10 mouse cellular contexts compared by ENCODE assay signal in genomic region chr7:4740309-4740727, GRCm38 (mm10). TPM values are rescaled to one million over a fixed set of nuclear protein-coding genes. Genes with fewer than 3 reads are reported as not detected.
DNase-seq lines count a peak whose midpoint lies in the region; ATAC-seq and TF ChIP-seq lines count a peak whose summit lies in the region.
"Had no signal": no experiment of that assay in that cellular context is flagged by ENCODE, and none has a peak within 500 bp of the region (broad histone marks: within the 10 kb centered on the region; RNA-seq: fewer than 3 reads in every experiment).

No protein-coding gene starts in this region.

- 2% methylated on average over 12 of the region's 14 CpGs for WGBS in heart, embryonic 12.5 days
- under 1% methylated on average over 14 of the region's 14 CpGs for WGBS in forebrain, embryonic 12.5 days
- WGBS in liver, embryonic 15.5 days (ENCODE audit: insufficient replicate concordance), result 0% methylated on average over 14 of the region's 14 CpGs

- TF ChIP-seq CTCF in E14TG2a.4 (conservative IDR thresholded peaks at IDR 0.05; ENCODE audit: low read length), result no peak

- H3K4me3 ChIP-seq in heart, embryonic 12.5 days, result peak overlapping the region; percentile 88
- peak overlapping the region; percentile 96 for H3K4me3 ChIP-seq in E14TG2a.4 (replicated peaks; ENCODE audit: low read length)
- H3K4me3 ChIP-seq in forebrain, embryonic 12.5 days (replicated peaks), result peak overlapping the region; percentile 73
- peak overlapping the region; percentile 78 for H3K4me3 ChIP-seq in liver, embryonic 15.5 days (replicated peaks)

- peak overlapping the region; percentile 91 for H3K4me2 ChIP-seq in heart, embryonic 12.5 days
- H3K4me2 ChIP-seq in forebrain, embryonic 12.5 days, result peak overlapping the region; percentile 92
- H3K4me2 ChIP-seq in liver, embryonic 15.5 days, result peak overlapping the region; percentile 88

- H3K27ac ChIP-seq in heart, embryonic 12.5 days (ENCODE audit: poor library complexity, severe bottlenecking), result peak overlapping the region; percentile 93
- H3K27ac ChIP-seq in forebrain, embryonic 12.5 days, result peak overlapping the region; percentile 93
- peak overlapping the region; percentile 94 for H3K27ac ChIP-seq in liver, embryonic 15.5 days (replicated peaks)

- H3K9me3 ChIP-seq in heart, embryonic 12.5 days (replicated peaks), result no peaks in the 10 kb centered on the region
- no peaks in the 10 kb centered on the region for H3K9me3 ChIP-seq in E14TG2a.4 (ENCODE audit: low read length)
- H3K9me3 ChIP-seq in forebrain, embryonic 12.5 days, result no peaks in the 10 kb centered on the region
- H3K9me3 ChIP-seq in liver, embryonic 15.5 days (replicated peaks), result no peaks in the 10 kb centered on the region

- no peak for DNase-seq in heart, postnatal 4 days
- DNase-seq in gastrocnemius, postnatal 36 days, result no peak
- no peak for DNase-seq in spleen, postnatal 36 days (ENCODE audit: low spot score in 2 of 2)
- no peak for DNase-seq in adrenal gland, postnatal 36 days

- no peaks in the 10 kb centered on the region for H3K27me3 ChIP-seq in heart, embryonic 12.5 days (replicated peaks)
- H3K27me3 ChIP-seq in E14TG2a.4 (ENCODE audit: insufficient read depth, low read length), result no peaks in the 10 kb centered on the region
- H3K27me3 ChIP-seq in forebrain, embryonic 12.5 days, result no peaks in the 10 kb centered on the region
- H3K27me3 ChIP-seq in liver, embryonic 15.5 days, result no peaks in the 10 kb centered on the region
- H3K27me3 ChIP-seq: Patski had no signal

- H3K4me1 ChIP-seq in heart, embryonic 12.5 days (replicated peaks), result peaks cover 28% of the 10 kb centered on the region
- H3K4me1 ChIP-seq in E14TG2a.4 (replicated peaks; ENCODE audit: low read depth, low read length), result peaks cover 56% of the 10 kb centered on the region
- H3K4me1 ChIP-seq in forebrain, embryonic 12.5 days, result peaks cover 41% of the 10 kb centered on the region
- peaks cover 63% of the 10 kb centered on the region for H3K4me1 ChIP-seq in liver, embryonic 15.5 days (replicated peaks)

- H3K36me3 ChIP-seq in heart, embryonic 12.5 days, result peaks cover 31% of the 10 kb centered on the region
- H3K36me3 ChIP-seq in E14TG2a.4 (ENCODE audit: insufficient read depth, low read length), result peaks cover 41% of the 10 kb centered on the region
- H3K36me3 ChIP-seq in forebrain, embryonic 12.5 days (replicated peaks), result peaks cover 14% of the 10 kb centered on the region
- H3K36me3 ChIP-seq in liver, embryonic 15.5 days (replicated peaks), result peaks cover 28% of the 10 kb centered on the region

- intact Hi-C loops in gastrocnemius, postnatal 36 days (cut with DNase I), result loop anchor here (2.0 kb wide), 2 partner anchors 48 to 56 kb away; partner anchors contain the start of genes Hspbp1 and Tmem238

- ATAC-seq in heart, embryonic 12.5 days (ENCODE audit: insufficient number of reproducible peaks, low FRiP score), result peak; percentile 25
- peak; percentile 46 for ATAC-seq in forebrain, embryonic 12.5 days (ENCODE audit: low FRiP score)
- ATAC-seq in liver, embryonic 15.5 days (ENCODE audit: insufficient read depth), result peak; percentile 1

- H3K9ac ChIP-seq in heart, embryonic 12.5 days, result peak overlapping the region; percentile 94
- H3K9ac ChIP-seq in forebrain, embryonic 12.5 days, result peak overlapping the region; percentile 94
- H3K9ac ChIP-seq in liver, embryonic 15.5 days, result peak overlapping the region; percentile 83

RNA-seq across cellular contexts. Expression of gene Kmt5c, which starts 0.4 kb away (rescaled TPM):
- polyA plus RNA-seq in heart, embryonic 12.5 days (2016; fragmentation: Nextera tagmentation; extraction: Ambion mirVana), result 60.7 and 65.0 TPM in 2 replicates
- 10 to 100 TPM; 41.6 to 43.5 TPM for total RNA-seq in heart, postnatal 4 days (2021)
- 78.9 and 94.2 TPM in 2 replicates for polyA plus RNA-seq in forebrain, embryonic 12.5 days (2016; fragmentation: Nextera tagmentation; extraction: Ambion mirVana)
- 50.1 and 56.1 TPM in 2 replicates for polyA plus RNA-seq in liver, embryonic 15.5 days (2015; fragmentation: Nextera tagmentation; extraction: Ambion mirVana)
- 10 to 100 TPM in 1 of 2 experiments, 1 to 10 TPM in 1; 9.7 to 10.5 TPM for total RNA-seq in gastrocnemius, postnatal 36 days (2021)
- total RNA-seq in adrenal gland, postnatal 36 days (2021), result 10 to 100 TPM; 30.5 to 34.6 TPM

RNA-seq across cellular contexts. Expression of gene Cox6b2, which starts 12.6 kb away (rescaled TPM):
- 41.0 and 44.4 TPM in 2 replicates for polyA plus RNA-seq in heart, embryonic 12.5 days (2016; fragmentation: Nextera tagmentation; extraction: Ambion mirVana)
- 10 to 100 TPM; 11.7 to 16.9 TPM for total RNA-seq in heart, postnatal 4 days (2021)
- polyA plus RNA-seq in forebrain, embryonic 12.5 days (2016; fragmentation: Nextera tagmentation; extraction: Ambion mirVana), result 31.3 and 32.5 TPM in 2 replicates
- 66.0 and 79.3 TPM in 2 replicates for polyA plus RNA-seq in liver, embryonic 15.5 days (2015; fragmentation: Nextera tagmentation; extraction: Ambion mirVana)
- 1 to 10 TPM; 1.4 to 1.9 TPM for total RNA-seq in gastrocnemius, postnatal 36 days (2021)
- 1 to 10 TPM; 7.5 to 7.8 TPM for total RNA-seq in adrenal gland, postnatal 36 days (2021)
- polyA plus RNA-seq: Patski had no signal

RNA-seq across cellular contexts. Expression of gene Tmem150b, which starts 15.3 kb away (rescaled TPM):
- 0.08 TPM in 1 of 2 replicates, not detected in the other for polyA plus RNA-seq in heart, embryonic 12.5 days (2016; fragmentation: Nextera tagmentation; extraction: Ambion mirVana)
- total RNA-seq in heart, postnatal 4 days (2021), result under 1 TPM in 1 of 2 experiments, not detected in 1; 0.12 TPM
- 0.27 and 0.35 TPM in 2 replicates for polyA plus RNA-seq in forebrain, embryonic 12.5 days (2016; fragmentation: Nextera tagmentation; extraction: Ambion mirVana)
- polyA plus RNA-seq in liver, embryonic 15.5 days (2015; fragmentation: Nextera tagmentation; extraction: Ambion mirVana), result 0.14 and 0.37 TPM in 2 replicates
- not detected for total RNA-seq in gastrocnemius, postnatal 36 days (2021)
- total RNA-seq in adrenal gland, postnatal 36 days (2021), result under 1 TPM; 0.16 to 0.43 TPM

RNA-seq across cellular contexts. Expression of gene Fam71e2, which starts 30.8 kb away (rescaled TPM):
- polyA plus RNA-seq in heart, embryonic 12.5 days (2016; fragmentation: Nextera tagmentation; extraction: Ambion mirVana), result not detected in 2 replicates
- total RNA-seq in heart, postnatal 4 days (2021), result not detected
- not detected in 2 replicates for polyA plus RNA-seq in forebrain, embryonic 12.5 days (2016; fragmentation: Nextera tagmentation; extraction: Ambion mirVana)
- not detected in 2 replicates for polyA plus RNA-seq in liver, embryonic 15.5 days (2015; fragmentation: Nextera tagmentation; extraction: Ambion mirVana)
- total RNA-seq in gastrocnemius, postnatal 36 days (2021), result not detected
- not detected for total RNA-seq in adrenal gland, postnatal 36 days (2021)
- total RNA-seq: hematopoietic stem cell, adult 5-6 weeks had no signal
- polyA plus RNA-seq: Patski had no signal

RNA-seq across cellular contexts. Expression of gene Il11, which starts 42.3 kb away (rescaled TPM):
- polyA plus RNA-seq in heart, embryonic 12.5 days (2016; fragmentation: Nextera tagmentation; extraction: Ambion mirVana), result 0.28 TPM in 1 of 2 replicates, not detected in the other
- under 1 TPM in 1 of 2 experiments, not detected in 1; 0.23 TPM for total RNA-seq in heart, postnatal 4 days (2021)
- 0.24 and 0.77 TPM in 2 replicates for polyA plus RNA-seq in forebrain, embryonic 12.5 days (2016; fragmentation: Nextera tagmentation; extraction: Ambion mirVana)
- 0.06 TPM in 1 of 2 replicates, not detected in the other for polyA plus RNA-seq in liver, embryonic 15.5 days (2015; fragmentation: Nextera tagmentation; extraction: Ambion mirVana)
- total RNA-seq in gastrocnemius, postnatal 36 days (2021), result not detected
- total RNA-seq in adrenal gland, postnatal 36 days (2021), result under 1 TPM; 0.13 to 0.56 TPM
